Mouse (Mus musculus): ENCODE measurements around the gene Tango2. TPM values are rescaled to one million over a fixed set of nuclear protein-coding genes. Genes with fewer than 3 reads are reported as not detected.

The Tango2 gene
- total RNA-seq, 2 experiments from 2014 or later, result 115 to 121 TPM

GRCm38 (mm10) chr16:18268182-18268581, 79.7 kb downstream of the Tango2 start:
- DNase-seq (ENCODE audit: extremely low spot score in 1 of 2, low spot score in 1 of 2), result no peak

- DNase-seq (ENCODE audit: extremely low spot score in 1 of 2, low spot score in 1 of 2), result no peak
These were observed 82.9 kb downstream of the Tango2 start for GRCm38 (mm10) chr16:18265024-18265423.

GRCm38 (mm10) chr16:18258221-18258620, 89.7 kb downstream of the Tango2 start, which contains the start of gene Gm49776:
Gm49776 (minus strand) TSS chr16:18258321.
- DNase-seq (ENCODE audit: extremely low spot score in 1 of 2, low spot score in 1 of 2), result no peak

GRCm38 (mm10) chr16:18253866-18254265, 94.0 kb downstream of the Tango2 start:
- DNase-seq (ENCODE audit: extremely low spot score in 1 of 2, low spot score in 1 of 2), result no peak

- no peak for DNase-seq (ENCODE audit: extremely low spot score in 1 of 2, low spot score in 1 of 2)
These were observed 95.2 kb downstream of the Tango2 start for GRCm38 (mm10) chr16:18252736-18253135.

GRCm38 (mm10) chr16:18250828-18251790, 96.8 kb downstream of the Tango2 start:
- DNase-seq (ENCODE audit: extremely low spot score in 1 of 2, low spot score in 1 of 2), result no peak

Small RNA genes lying within 50 kb of the gene (microRNA-seq; reads per million reads assigned to microRNA genes)
- gene Gm24572 (0 reads per million in 2 experiments), gene Gm26219 (0 reads per million in 2 experiments), gene Mir1306 (287 to 360 reads per million in 2 experiments), gene Mir185 (221 to 1,301 reads per million in 2 experiments)

Other genes with a start within 250 kb of the Tango2 start
- 100 to 1,000 TPM; 102 to 111 TPM for gene Rtn4r, start 220.5 kb downstream of the Tango2 start, total RNA-seq (2021)
- not detected for gene Ccdc188, start 130.2 kb downstream of the Tango2 start, total RNA-seq (2021)
- 10 to 100 TPM; 77.0 to 95.9 TPM for gene Zdhhc8, start 113.0 kb downstream of the Tango2 start, total RNA-seq (2021)
- gene Trmt2a, start 99.4 kb downstream of the Tango2 start, total RNA-seq (2021), result 10 to 100 TPM; 46.4 to 57.9 TPM
- gene Ranbp1, start 99.4 kb downstream of the Tango2 start, total RNA-seq (2021), result 10 to 100 TPM; 92.2 to 97.2 TPM
- gene Gm49776, start 89.8 kb downstream of the Tango2 start, total RNA-seq (2021), result under 1 TPM in 1 of 2 experiments, not detected in 1; 0.79 TPM
- 10 to 100 TPM; 38.6 to 40.3 TPM for gene Dgcr8, start 58.9 kb downstream of the Tango2 start, total RNA-seq (2021)
- gene Arvcf, start 79 bp upstream of the Tango2 start, total RNA-seq (2021), result 10 to 100 TPM; 39.5 to 45.7 TPM
- gene Txnrd2, start 78.3 kb upstream of the Tango2 start, total RNA-seq (2021), result 10 to 100 TPM; 19.1 to 21.8 TPM
- gene Comt, start 78.7 kb upstream of the Tango2 start, total RNA-seq (2021), result 10 to 100 TPM; 71.8 to 81.3 TPM
- 1 to 10 TPM; 6.5 to 7.1 TPM for gene Gnb1l, start 150.6 kb upstream of the Tango2 start, total RNA-seq (2021)
- 1 to 10 TPM; 7.9 to 8.7 TPM for gene Rtl10, start 150.8 kb upstream of the Tango2 start, total RNA-seq (2021)
- under 1 TPM; 0.77 to 0.91 TPM for gene Tbx1, start 242.6 kb upstream of the Tango2 start, total RNA-seq (2021)